Mouse (Mus musculus) CH12.LX (cell line): ENCODE measurements around the gene Ptprd. TPM values are rescaled to one million over a fixed set of nuclear protein-coding genes. Genes with fewer than 3 reads are reported as not detected.

Experiments used
- DNase-seq: peaks from one replicate; pipeline ENCODE4 v3.0.0-alpha.2; 2013; ENCODE audit errors: extremely low read depth
- H3K27ac ChIP-seq: 2 replicates; pipeline ENCODE4 v1.5.1; 2012; ENCODE audit warnings: low read depth, mild to moderate bottlenecking, control low read depth, moderate library complexity; ENCODE audit not compliant: insufficient read depth
- H3K27me3 ChIP-seq: replicated peaks from 2 replicates; pipeline ENCODE3; 2012; ENCODE audit warnings: inconsistent platforms
- H3K36me3 ChIP-seq, 2 experiments: replicated peaks in 1 of 2; 2 replicates each; pipeline versions ENCODE3 to v1.6.1; 2012; ENCODE audit warnings: inconsistent platforms in 1 of 2, low read length in 1 of 2, mild to moderate bottlenecking in 1 of 2, mixed read lengths in 1 of 2, moderate library complexity in 1 of 2; ENCODE audit not compliant: control insufficient read depth in 1 of 2, insufficient read depth in 1 of 2
- H3K4me1 ChIP-seq, 2 experiments: 2 replicates each; pipeline ENCODE4 v1.6.1; 2012; ENCODE audit warnings: inconsistent platforms in 1 of 2, moderate library complexity in 1 of 2; ENCODE audit not compliant: insufficient read depth in 2 of 2, control insufficient read depth in 1 of 2
- H3K4me2 ChIP-seq: 2 replicates; pipeline ENCODE4 v1.6.1; 2012; ENCODE audit warnings: low read depth, mild to moderate bottlenecking, control low read depth; ENCODE audit not compliant: poor library complexity, insufficient read depth, severe bottlenecking
- H3K4me3 ChIP-seq, 3 experiments: fragments of 150-350 bp in 1 of 3; sonication (generic) in 1 of 3; replicated peaks in 1 of 3; 2 replicates each; pipeline versions ENCODE3 to v1.5.1; 2011 to 2012; ENCODE audit warnings: low read depth in 2 of 3, low read length in 2 of 3, mild to moderate bottlenecking in 2 of 3, moderate library complexity in 2 of 3, control low read depth in 1 of 3, improper control_type of control experiment in 1 of 3, inconsistent platforms in 1 of 3, mixed read lengths in 1 of 3; ENCODE audit not compliant: poor library complexity in 1 of 3
- H3K79me2 ChIP-seq: replicated peaks from 2 replicates; pipeline ENCODE4 v1.6.1; 2012; ENCODE audit warnings: mild to moderate bottlenecking, moderate library complexity; ENCODE audit not compliant: control insufficient read depth, poor library complexity, insufficient read depth, severe bottlenecking; ENCODE audit errors: extremely low read depth
- H3K9ac ChIP-seq: 2 replicates; pipeline ENCODE4 v1.6.1; 2012; ENCODE audit warnings: low read depth, mild to moderate bottlenecking, control low read depth, moderate library complexity; ENCODE audit not compliant: insufficient read depth
- H3K9me3 ChIP-seq: replicated peaks from 2 replicates; pipeline ENCODE3; 2012; ENCODE audit warnings: low read length, inconsistent platforms, mixed read lengths
- BHLHE40 ChIP-seq: IDR thresholded peaks from 2 replicates; pipeline ENCODE4 v1.6.1; 2011; ENCODE audit warnings: mild to moderate bottlenecking, low read depth, low read length, improper control_type of control experiment
- CHD2 ChIP-seq: IDR thresholded peaks from 2 replicates; pipeline ENCODE4 v1.6.1; 2011; ENCODE audit warnings: low read length, improper control_type of control experiment
- CTCF ChIP-seq, 2 experiments: IDR thresholded peaks in 1 of 2; conservative IDR thresholded peaks in 1 of 2; 2 replicates each; pipeline ENCODE4 v1.5.1; 2011 to 2012; ENCODE audit warnings: low read depth in 2 of 2, low read length in 2 of 2, improper control_type of control experiment in 1 of 2, inconsistent platforms in 1 of 2, mild to moderate bottlenecking in 1 of 2, moderate library complexity in 1 of 2
- ELF1 ChIP-seq: IDR thresholded peaks from 2 replicates; pipeline ENCODE4 v1.6.1; 2014; ENCODE audit warnings: low read depth, mild to moderate bottlenecking, inconsistent platforms, low read length, improper control_type of control experiment
- ETS1 ChIP-seq: conservative IDR thresholded peaks from 2 replicates; pipeline ENCODE4 v1.6.1; 2012; ENCODE audit warnings: low read depth, mild to moderate bottlenecking, inconsistent platforms, low read length, improper control_type of control experiment, moderate library complexity
- GABPA ChIP-seq: IDR thresholded peaks from 2 replicates; pipeline ENCODE4 v1.6.1; 2012; ENCODE audit warnings: low read depth, low read length, improper control_type of control experiment, inconsistent platforms; ENCODE audit not compliant: insufficient replicate concordance
- JUN ChIP-seq: IDR thresholded peaks from 2 replicates; pipeline ENCODE4 v1.6.1; 2011; ENCODE audit warnings: low read depth, mild to moderate bottlenecking, low read length, improper control_type of control experiment, moderate library complexity; ENCODE audit not compliant: insufficient read depth
- JUND ChIP-seq: conservative IDR thresholded peaks from 2 replicates; pipeline ENCODE4 v1.6.1; 2011; ENCODE audit warnings: low read depth, low read length, improper control_type of control experiment
- KAT2A ChIP-seq: IDR thresholded peaks from 2 replicates; pipeline ENCODE4 v1.6.1; 2012; ENCODE audit warnings: low read length, improper control_type of control experiment, inconsistent platforms; ENCODE audit not compliant: insufficient replicate concordance
- MAX ChIP-seq: IDR thresholded peaks from 2 replicates; pipeline ENCODE4 v1.6.1; 2011; ENCODE audit warnings: low read length, improper control_type of control experiment
- MAZ ChIP-seq: IDR thresholded peaks from 2 replicates; pipeline ENCODE4 v1.6.1; 2012; ENCODE audit warnings: low read depth, mild to moderate bottlenecking, inconsistent platforms, low read length, improper control_type of control experiment, moderate library complexity
- MEF2A ChIP-seq: IDR thresholded peaks from 2 replicates; pipeline ENCODE4 v1.6.1; 2014; ENCODE audit warnings: low read depth, mild to moderate bottlenecking, inconsistent platforms, low read length, improper control_type of control experiment, borderline replicate concordance
- MXI1 ChIP-seq: IDR thresholded peaks from 2 replicates; pipeline ENCODE4 v1.6.1; 2011; ENCODE audit warnings: mild to moderate bottlenecking, low read depth, low read length, improper control_type of control experiment
- MYC ChIP-seq: IDR thresholded peaks from 2 replicates; pipeline ENCODE4 v1.6.1; 2011; ENCODE audit warnings: low read depth, mild to moderate bottlenecking, improper control_type of control experiment, low read length
- NELFE ChIP-seq: IDR thresholded peaks from 2 replicates; pipeline ENCODE4 v1.6.1; 2011; ENCODE audit warnings: low read depth, low read length, improper control_type of control experiment
- NRF1 ChIP-seq: IDR thresholded peaks from 2 replicates; pipeline ENCODE4 v1.6.1; 2014; ENCODE audit warnings: low read depth, mild to moderate bottlenecking, inconsistent platforms, low read length, improper control_type of control experiment, moderate library complexity
- PAX5 ChIP-seq: IDR thresholded peaks from 2 replicates; pipeline ENCODE4 v1.6.1; 2012; ENCODE audit warnings: low read length, inconsistent platforms, mixed read lengths
- POLR2A ChIP-seq: IDR thresholded peaks from 2 replicates; pipeline ENCODE4 v1.6.1; 2011; ENCODE audit warnings: low read depth, mild to moderate bottlenecking, improper control_type of control experiment, low read length
- POLR2AphosphoS2 ChIP-seq: IDR thresholded peaks from 2 replicates; pipeline ENCODE4 v1.6.1; 2011; ENCODE audit warnings: low read depth, low read length, improper control_type of control experiment
- RCOR1 ChIP-seq: conservative IDR thresholded peaks from 2 replicates; pipeline ENCODE4 v1.6.1; 2012; ENCODE audit warnings: low read depth, mild to moderate bottlenecking, inconsistent platforms, low read length, improper control_type of control experiment
- SMC3 ChIP-seq: IDR thresholded peaks from 2 replicates; pipeline ENCODE4 v1.6.1; 2011; ENCODE audit warnings: low read depth, low read length, improper control_type of control experiment
- TCF12 ChIP-seq: IDR thresholded peaks from 2 replicates; pipeline ENCODE4 v1.6.1; 2014; ENCODE audit warnings: low read depth, mild to moderate bottlenecking, inconsistent platforms, low read length, improper control_type of control experiment
- USF2 ChIP-seq: conservative IDR thresholded peaks from 2 replicates; pipeline ENCODE4 v1.6.1; 2011; ENCODE audit warnings: low read depth, low read length, improper control_type of control experiment
- ZKSCAN1 ChIP-seq: IDR thresholded peaks from 2 replicates; pipeline ENCODE4 v1.6.1; 2012; ENCODE audit warnings: low read depth, inconsistent platforms, low read length, improper control_type of control experiment, borderline replicate concordance
- ZMIZ1 ChIP-seq: IDR thresholded peaks from 2 replicates; pipeline ENCODE4 v1.6.1; 2012; ENCODE audit warnings: low read depth, mild to moderate bottlenecking, inconsistent platforms, low read length, improper control_type of control experiment
- ZNF384 ChIP-seq: IDR thresholded peaks from 2 replicates; pipeline ENCODE4 v1.6.1; 2012; ENCODE audit warnings: low read depth, low read length, improper control_type of control experiment, inconsistent platforms
- dilution Hi-C: fragments of 300-500 bp; cut with MboI; formaldehyde crosslinking; loops from 2 replicates; pipeline ENCODE4 v1.14.3; 2020; ENCODE audit warnings: low sequenced_read_pairs; ENCODE audit not compliant: extremely low pct_unique_long_range_greater_than_20kb, extremely low pct_ligation_motif_present
- in situ Hi-C: fragments of 300-500 bp; cut with MboI; formaldehyde crosslinking; loops from 3 replicates; pipeline ENCODE4 v1.14.3; 2019; ENCODE audit warnings: low sequenced_read_pairs, low pct_ligation_motif_present, low pct_unique_long_range_greater_than_20kb, mixed read lengths
- polyA plus RNA-seq: library from polyadenylated mRNA; unstranded; fragments of >175 nt; gene quantifications from 2 replicates; pipeline ENCODE4 v1.2.1, GENCODE M21; 2012; ENCODE audit warnings: low read depth; ENCODE audit not compliant: insufficient read length
- total RNA-seq, 2 experiments: library from RNA; depleted of rRNA; stranded (reverse); fragments of 300-350 nt in 1 of 2; fragments of >200 nt in 1 of 2; gene quantifications; 2 replicates each; pipeline ENCODE4 v1.2.3; 2012 to 2014

Gene Ptprd
- total and polyA plus RNA-seq, 3 experiments, result not detected

DNA sequence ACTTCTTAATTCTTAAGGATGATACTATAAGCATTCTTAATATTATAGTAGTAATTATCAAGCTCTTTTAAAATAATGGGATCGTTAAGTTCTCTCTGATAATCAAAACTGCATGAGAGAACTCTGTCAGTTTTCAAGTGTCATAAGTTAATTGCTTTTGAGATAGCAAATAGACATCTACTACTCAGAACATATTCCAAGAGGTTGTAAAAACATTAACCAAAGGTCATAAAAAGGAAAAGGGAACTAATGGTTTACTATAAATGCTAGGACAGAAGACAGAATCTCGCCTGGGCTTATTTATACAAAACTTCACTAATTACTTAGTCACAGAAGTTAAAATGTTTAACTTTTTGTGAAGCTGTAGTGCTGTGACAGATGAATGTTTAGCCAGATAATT lies 494.0 kb downstream of the Ptprd start:
- dilution Hi-C loops (no loop called here), in situ Hi-C loops (no loop called here)
- Histone ChIP-seq H3K4me1 (no peaks in the 10 kb centered on the region), H3K4me2 (no peak overlapping the region), H3K9me3 (peaks cover 9% of the 10 kb centered on the region), H3K27me3 (no peaks in the 10 kb centered on the region), H3K79me2 (no peaks in the 10 kb centered on the region), H3K9ac (no peak overlapping the region), H3K27ac (no peak overlapping the region), H3K4me3 (no peak overlapping the region), H3K36me3 (no peaks in the 10 kb centered on the region)
- DNase-seq, result no peak
- no peak for TF ChIP-seq CTCF (conservative IDR thresholded peaks at IDR 0.05 in 1 of 2, IDR thresholded peaks at IDR 0.05 in 1 of 2; ENCODE audit: low read depth in 2 of 2, low read length in 2 of 2)
- TF ChIP-seq POLR2A, result no peak
- no peak for TF ChIP-seq JUN
- TF ChIP-seq MAX, result no peak
- TF ChIP-seq USF2, result no peak
- TF ChIP-seq SMC3, result no peak
- TF ChIP-seq ZKSCAN1, result no peak
- no peak for TF ChIP-seq MXI1
- no peak for TF ChIP-seq TCF12
- TF ChIP-seq MYC, result no peak
- TF ChIP-seq GABPA, result no peak
- no peak for TF ChIP-seq JUND
- no peak for TF ChIP-seq MEF2A
- TF ChIP-seq NRF1, result no peak
- no peak for TF ChIP-seq ZMIZ1
- no peak for TF ChIP-seq KAT2A

GRCm38 (mm10) chr4:77710231-77710630 lies 501.5 kb downstream of the Ptprd start:
- Histone ChIP-seq H3K4me2 (no peak overlapping the region), H3K9me3 (peaks cover 11% of the 10 kb centered on the region), H3K4me1 (no peaks in the 10 kb centered on the region), H3K27ac (no peak overlapping the region), H3K36me3 (no peaks in the 10 kb centered on the region), H3K79me2 (no peaks in the 10 kb centered on the region), H3K4me3 (no peak overlapping the region), H3K9ac (no peak overlapping the region), H3K27me3 (no peaks in the 10 kb centered on the region)
- DNase-seq, result no peak
- in situ Hi-C loops, result no loop called here
- no peak for TF ChIP-seq ZMIZ1
- no peak for TF ChIP-seq CHD2
- no peak for TF ChIP-seq JUND
- no peak for TF ChIP-seq MAZ
- no peak for TF ChIP-seq PAX5
- TF ChIP-seq NELFE, result no peak
- no peak for TF ChIP-seq ELF1
- TF ChIP-seq CTCF (conservative IDR thresholded peaks at IDR 0.05 in 1 of 2, IDR thresholded peaks at IDR 0.05 in 1 of 2; ENCODE audit: low read depth in 2 of 2, low read length in 2 of 2), result no peak
- no peak for TF ChIP-seq ZNF384
- TF ChIP-seq MXI1, result no peak
- TF ChIP-seq ZKSCAN1, result no peak
- no peak for TF ChIP-seq GABPA
- TF ChIP-seq POLR2AphosphoS2, result no peak
- TF ChIP-seq BHLHE40, result no peak
- no peak for TF ChIP-seq RCOR1
- TF ChIP-seq MYC, result no peak
- no peak for TF ChIP-seq ETS1
- TF ChIP-seq, all 38 proteins: peak for 0
- dilution Hi-C loops, result no loop called here
